Mouse (Mus musculus) myocyte (in vitro differentiated cells): ENCODE measurements around the gene Vmn1r7.

ENCODE experiments used
- MYOD1 ChIP-seq, 3 experiments: IDR thresholded peaks; one replicate each; pipeline ENCODE4 v1.6.1; 2011; ENCODE audit warnings: control low read depth in 2 of 3, low read depth in 2 of 3, mild to moderate bottlenecking in 2 of 3, moderate library complexity in 1 of 3; ENCODE audit not compliant: insufficient read length in 2 of 3, control insufficient read depth in 1 of 3
- POLR2A ChIP-seq: IDR thresholded peaks from one replicate; pipeline ENCODE4 v1.6.1; 2011; ENCODE audit warnings: low read depth, mild to moderate bottlenecking, control low read depth, moderate library complexity; ENCODE audit not compliant: insufficient read length
- POLR2AphosphoS2 ChIP-seq: IDR thresholded peaks from one replicate; pipeline ENCODE4 v1.6.1; 2011; ENCODE audit warnings: low read depth, control low read depth; ENCODE audit not compliant: insufficient read length
- REST ChIP-seq: IDR thresholded peaks from one replicate; pipeline ENCODE4 v1.6.1; 2011; ENCODE audit warnings: mild to moderate bottlenecking, control low read depth, moderate library complexity; ENCODE audit not compliant: insufficient read depth, insufficient read length
- SRF ChIP-seq: IDR thresholded peaks from one replicate; pipeline ENCODE4 v1.6.1; 2011; ENCODE audit warnings: low read depth; ENCODE audit not compliant: control insufficient read depth, insufficient read length
- TCF12 ChIP-seq: IDR thresholded peaks from one replicate; pipeline ENCODE4 v1.6.1; 2011; ENCODE audit warnings: mild to moderate bottlenecking, control low read depth; ENCODE audit not compliant: poor library complexity, insufficient read depth, severe bottlenecking

DNA sequence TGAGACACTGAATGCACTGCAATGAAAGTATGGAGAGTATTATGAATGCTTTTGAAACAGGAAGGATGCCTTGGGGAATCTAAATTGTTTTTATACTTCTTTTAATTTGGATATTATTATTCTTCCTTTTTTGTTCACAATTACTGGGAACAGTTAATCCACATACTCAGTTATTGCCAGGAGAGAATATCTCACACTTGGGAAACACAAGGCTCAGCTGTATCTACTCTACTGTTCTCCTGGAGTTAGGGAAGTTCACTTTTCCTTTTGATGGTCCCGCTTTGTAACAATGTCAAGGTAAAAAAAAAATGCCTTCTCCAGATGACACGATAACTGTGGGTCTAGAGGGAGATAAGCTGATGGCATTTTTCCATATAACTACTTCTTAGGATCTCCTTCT, 28.2 kb downstream of the Vmn1r7 start, which contains the start of gene Vmn1r6:
- TF ChIP-seq POLR2A: no peak
- TF ChIP-seq SRF: no peak
- TF ChIP-seq REST: no peak
- TF ChIP-seq MYOD1 (IDR thresholded peaks at IDR 0.05; ENCODE audit: control insufficient read depth in 1 of 3, insufficient read length in 2 of 3, low read depth in 2 of 3): no peak
- no peak for TF ChIP-seq POLR2AphosphoS2
- no peak for TF ChIP-seq TCF12
